Mouse (Mus musculus) midbrain, embryonic 15.5 days (tissue): ENCODE measurements around the gene Gcnt4. TPM values are rescaled to one million over a fixed set of nuclear protein-coding genes. Genes with fewer than 3 reads are reported as not detected.
"Not testable (repeated sequence)": the region's sequence is repeated elsewhere in the genome, so short reads cannot be mapped to it uniquely, and the experiment has no call there.

ENCODE experiments used
- ATAC-seq: fragments of 200-750 bp; cut with Nextera tagmentation; replicated peaks from 2 replicates; pipeline ENCODE4 v1.8.0; 2017; ENCODE audit warnings: moderate TSS enrichment
- H3K27ac ChIP-seq: fragments of 300-500 bp; sonication (generic); 2 replicates; pipeline ENCODE4 v1.5.1; 2015; ENCODE audit warnings: mild to moderate bottlenecking, inconsistent platforms
- H3K27me3 ChIP-seq: fragments of 300-500 bp; sonication (generic); replicated peaks from 2 replicates; pipeline ENCODE4 v1.6.1; 2015; ENCODE audit warnings: inconsistent platforms
- H3K36me3 ChIP-seq: fragments of 300-500 bp; sonication (generic); replicated peaks from 2 replicates; pipeline ENCODE4 v1.6.1; 2015; ENCODE audit warnings: inconsistent platforms
- H3K4me1 ChIP-seq: fragments of 300-500 bp; sonication (generic); 2 replicates; pipeline ENCODE4 v1.6.1; 2015; ENCODE audit warnings: inconsistent platforms
- H3K4me2 ChIP-seq: fragments of 300-500 bp; sonication (generic); 2 replicates; pipeline ENCODE4 v1.6.1; 2015; ENCODE audit warnings: inconsistent platforms, mild to moderate bottlenecking, moderate library complexity
- H3K4me3 ChIP-seq: fragments of 300-500 bp; sonication (generic); 2 replicates; pipeline ENCODE4 v1.5.1; 2015; ENCODE audit warnings: mild to moderate bottlenecking, inconsistent platforms
- H3K9ac ChIP-seq: fragments of 300-500 bp; sonication (generic); 2 replicates; pipeline ENCODE4 v1.6.1; 2015; ENCODE audit warnings: mild to moderate bottlenecking, inconsistent platforms
- H3K9me3 ChIP-seq: fragments of 300-500 bp; sonication (generic); 2 replicates; pipeline ENCODE4 v1.6.1; 2016; ENCODE audit warnings: inconsistent platforms
- WGBS: fragments of 180-500 bp; shearing (Covaris S2); methylation state at CpG from one replicate; pipeline ENCODE4 v1.1.7; 2015; ENCODE audit warnings: mixed read lengths; 5-methylcytosine and 5-hydroxymethylcytosine counted together
- polyA plus RNA-seq: library from polyadenylated mRNA; unstranded; fragments of >200 nt; fragmentation: Nextera tagmentation; extraction: Ambion mirVana; gene quantifications from 2 replicates; pipeline ENCODE4 v1.2.1, GENCODE M21; 2015

Gcnt4 gene
- polyA plus RNA-seq = 0.08 and 0.14 TPM in 2 replicates

DNA sequence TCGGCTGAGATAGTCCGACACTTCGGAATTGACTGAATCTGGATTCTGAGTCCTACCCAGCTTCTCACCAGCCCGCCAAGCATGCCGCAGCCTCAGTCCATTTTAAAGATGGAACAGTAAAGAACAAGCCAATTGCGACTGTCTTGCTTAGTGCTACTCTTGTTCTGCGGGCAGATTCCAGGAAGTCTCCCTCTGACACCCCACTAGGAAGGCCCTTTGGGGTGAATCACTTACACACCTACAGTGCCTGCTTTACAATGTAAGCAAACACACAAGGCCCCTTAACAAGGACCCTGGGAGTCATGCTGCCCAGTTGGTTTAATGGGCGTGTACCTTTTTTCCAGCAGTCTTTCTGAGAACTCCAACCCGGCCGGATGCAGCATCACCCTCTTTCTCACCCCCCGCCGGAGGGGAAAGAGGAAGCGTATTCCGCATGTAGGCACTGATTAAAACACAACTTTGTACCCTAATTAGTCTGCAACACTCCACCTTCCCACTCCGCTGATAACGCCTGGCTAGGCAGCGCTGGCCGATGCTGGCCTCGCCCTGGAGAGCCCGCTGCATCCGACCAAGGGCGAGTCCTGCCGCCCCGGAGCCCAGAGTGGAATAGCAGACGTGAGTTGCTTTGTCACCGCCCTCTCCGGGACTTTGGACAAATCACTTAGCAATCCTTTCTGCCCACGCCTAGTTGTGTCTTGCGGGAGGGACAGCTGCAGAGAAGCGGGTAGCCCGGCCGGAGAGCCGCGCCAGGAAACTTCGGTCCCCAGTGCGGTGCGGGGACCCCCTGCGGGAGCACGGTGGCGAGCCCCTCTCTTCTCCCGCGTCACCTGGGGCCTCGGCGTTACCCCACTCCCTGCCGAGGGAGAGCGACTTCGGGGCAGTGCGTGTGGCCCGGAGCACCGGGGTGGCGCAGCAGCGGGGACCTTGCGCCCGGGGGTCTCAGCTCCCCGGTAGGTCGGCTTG is at the start of gene Gcnt4:
Gene Gcnt4 (plus strand): TSS at position 691 of the 963 bp plus-strand sequence.
- Histone ChIP-seq H3K27me3 (peaks cover 26% of the 10 kb centered on the region), H3K36me3 (no peaks in the 10 kb centered on the region), H3K27ac (no peak within 1 kb of the TSS), H3K4me1 (peaks cover 14% of the 10 kb centered on the region), H3K9me3 (no peaks in the 10 kb centered on the region), H3K4me3 (peak within 1 kb of the TSS; percentile 56), H3K4me2 (peak within 1 kb of the TSS; percentile 96), H3K9ac (peak within 1 kb of the TSS; percentile 31)
- ATAC-seq = peak; percentile 80
- WGBS = 10% methylated on average over 56 of the region's 56 CpGs

DNA sequence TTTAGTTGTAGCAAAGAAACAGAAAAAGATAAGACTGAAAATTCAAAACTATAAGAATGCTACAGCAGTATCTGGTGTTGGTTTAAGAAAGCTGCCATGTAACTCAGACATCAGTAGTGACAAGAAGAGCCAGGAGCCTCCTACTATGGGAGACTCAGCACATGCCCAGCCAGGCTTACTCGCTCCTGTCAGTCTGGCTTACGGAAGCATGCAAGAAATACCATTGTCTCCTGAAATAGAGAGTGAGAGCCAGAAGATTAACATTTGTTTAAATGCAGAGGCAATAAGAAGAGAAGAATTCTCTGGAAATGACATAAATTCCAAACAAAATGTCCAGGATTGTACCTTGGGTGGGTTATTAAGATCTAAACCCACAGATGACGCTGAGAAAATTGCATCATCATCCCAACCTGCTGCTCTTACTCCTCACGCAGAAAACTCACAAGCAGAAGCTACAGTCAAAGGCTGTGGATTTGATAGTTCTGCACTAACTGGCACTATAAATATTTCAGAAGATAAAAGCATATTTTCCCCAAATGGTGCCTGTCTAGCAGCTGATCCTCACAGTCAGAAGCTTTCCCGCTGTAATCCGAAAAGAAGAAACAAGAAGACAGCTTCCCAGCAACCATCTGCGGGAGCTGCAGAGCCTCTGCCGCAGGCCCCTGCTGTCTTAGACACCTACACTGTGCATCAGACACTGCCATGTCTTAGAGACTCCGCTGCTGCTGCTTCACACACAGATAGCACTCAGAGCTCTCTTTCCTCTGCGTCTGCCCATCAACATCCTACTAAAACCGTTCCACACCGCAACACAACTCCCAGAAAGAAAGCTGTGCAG is 46.0 kb upstream of the Gcnt4 start:
- H3K4me3 ChIP-seq = 0 out of 2 replicates have a peak overlapping the region, but pooled peaks have one; percentile 9
- peaks cover 8% of the 10 kb centered on the region; the same call in 1 of the 2 replicates for H3K4me1 ChIP-seq
- no peaks in the 10 kb centered on the region for H3K27me3 ChIP-seq
- H3K27ac ChIP-seq = peak overlapping the region; percentile 53; the same call in 1 of the 2 replicates
- 36% methylated on average over 12 of the region's 12 CpGs for WGBS
- H3K9ac ChIP-seq = 0 out of 2 replicates have a peak overlapping the region, but pooled peaks have one; percentile 5
- H3K9me3 ChIP-seq = no peaks in the 10 kb centered on the region
- H3K4me2 ChIP-seq = peak overlapping the region; percentile 26
- H3K36me3 ChIP-seq = no peaks in the 10 kb centered on the region
- peak; percentile 82; the same call in 1 of the 2 replicates for ATAC-seq

DNA sequence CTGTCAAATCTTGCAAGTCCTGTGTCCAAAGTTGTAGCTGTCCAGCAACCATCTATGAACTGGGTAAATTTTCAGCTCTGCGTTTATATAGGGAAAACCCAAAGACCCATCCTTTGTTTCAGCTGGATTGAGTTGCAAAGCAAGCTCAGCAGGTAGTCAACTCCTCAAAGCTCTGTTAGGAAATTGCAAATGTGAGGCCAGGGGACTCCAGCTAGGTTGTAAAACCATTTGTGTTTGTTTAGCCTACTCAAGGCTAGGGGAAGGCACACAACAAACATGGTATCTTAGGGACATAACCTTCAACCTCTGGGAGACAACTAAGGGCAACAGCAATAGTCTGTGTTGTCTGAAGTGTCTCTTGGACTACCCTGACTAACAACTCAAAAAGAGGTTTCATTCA is 40.0 kb upstream of the Gcnt4 start:
- Histone ChIP-seq H3K4me1 (no peaks in the 10 kb centered on the region), H3K9me3 (no peaks in the 10 kb centered on the region), H3K4me3 (no peak overlapping the region), H3K27ac (no peak overlapping the region), H3K9ac (no peak overlapping the region), H3K27me3 (no peaks in the 10 kb centered on the region), H3K4me2 (no peak overlapping the region), H3K36me3 (no peaks in the 10 kb centered on the region)
- ATAC-seq = no peak
- WGBS = 26% methylated on average over 1 of the region's 1 CpGs

DNA sequence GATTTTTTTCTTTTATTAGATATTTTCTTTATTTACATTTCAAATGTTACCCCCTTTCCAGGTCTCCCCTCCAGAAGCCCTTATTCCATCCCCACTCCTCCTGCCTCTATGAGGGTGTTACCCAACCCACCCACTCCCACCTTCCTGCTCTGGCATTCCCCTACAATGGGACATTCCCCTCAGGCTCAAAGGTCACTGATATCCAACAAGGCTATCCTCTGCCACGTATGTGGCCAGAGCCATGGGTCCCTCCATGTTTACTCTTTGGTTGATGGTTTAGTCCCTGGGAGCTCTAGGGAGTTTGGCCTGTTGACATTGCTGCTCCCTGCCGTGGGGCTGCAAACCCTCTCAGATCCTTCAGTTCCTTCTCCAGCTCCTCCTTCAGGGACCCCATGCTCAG is 34.5 kb upstream of the Gcnt4 start:
- 61% methylated on average over 2 of the region's 2 CpGs for WGBS
- Histone ChIP-seq H3K4me2 (no peak overlapping the region), H3K4me3 (no peak overlapping the region), H3K4me1 (no peaks in the 10 kb centered on the region), H3K9ac (no peak overlapping the region), H3K27me3 (no peaks in the 10 kb centered on the region), H3K27ac (no peak overlapping the region), H3K9me3 (no peaks in the 10 kb centered on the region), H3K36me3 (no peaks in the 10 kb centered on the region)
- ATAC-seq = no peak

DNA sequence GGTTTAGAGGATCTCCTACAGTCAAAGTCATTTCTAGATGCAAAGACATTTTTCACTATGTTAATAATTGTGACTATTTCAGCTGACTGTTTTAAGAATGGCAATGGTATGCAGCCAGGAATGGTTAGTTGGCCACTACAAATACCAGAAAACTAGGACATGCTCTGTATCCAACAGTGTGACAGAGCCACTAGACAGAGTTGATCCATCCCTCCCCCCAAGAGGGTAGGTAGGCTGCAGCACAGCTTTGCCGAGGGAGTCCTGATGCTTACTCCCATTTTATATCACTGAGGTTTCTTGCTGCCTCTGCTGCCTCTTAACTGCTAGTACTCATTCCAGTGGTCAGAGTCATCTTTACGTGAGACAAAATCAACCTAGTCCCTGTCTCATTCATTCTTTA is 29.3 kb upstream of the Gcnt4 start:
- no peak overlapping the region for H3K27ac ChIP-seq
- no peaks in the 10 kb centered on the region for H3K9me3 ChIP-seq
- H3K9ac ChIP-seq = no peak overlapping the region
- no peak overlapping the region for H3K4me2 ChIP-seq
- H3K36me3 ChIP-seq = no peaks in the 10 kb centered on the region
- no peaks in the 10 kb centered on the region for H3K27me3 ChIP-seq
- ATAC-seq = no peak
- no peaks in the 10 kb centered on the region for H3K4me1 ChIP-seq
- H3K4me3 ChIP-seq = no peak overlapping the region
- 86% methylated on average over 2 of the region's 2 CpGs for WGBS

DNA sequence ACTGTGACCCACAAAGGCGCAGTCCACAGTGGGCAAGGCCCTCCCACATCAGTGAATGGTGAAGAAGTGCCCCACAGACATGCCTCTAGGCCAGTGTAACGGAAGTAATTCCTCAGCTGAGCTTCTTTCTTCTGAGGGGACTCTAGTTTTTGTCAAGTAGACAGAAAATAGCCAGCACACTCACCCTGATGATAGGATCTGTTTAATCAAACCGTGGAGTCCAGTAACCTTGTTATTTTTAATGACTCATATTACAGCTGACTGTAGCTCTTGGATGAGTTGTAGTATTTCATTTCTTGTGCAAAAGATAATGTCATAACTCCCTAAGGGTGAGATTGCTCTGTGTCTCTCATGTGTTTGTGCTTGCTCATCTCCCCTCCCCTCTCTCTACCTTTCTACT is 17.8 kb upstream of the Gcnt4 start:
- Histone ChIP-seq H3K27ac (no peak overlapping the region), H3K9me3 (no peaks in the 10 kb centered on the region), H3K4me2 (no peak overlapping the region), H3K36me3 (no peaks in the 10 kb centered on the region), H3K4me1 (no peaks in the 10 kb centered on the region), H3K9ac (no peak overlapping the region), H3K27me3 (no peaks in the 10 kb centered on the region), H3K4me3 (no peak overlapping the region)
- no peak for ATAC-seq
- WGBS = 72% methylated on average over 3 of the region's 3 CpGs

DNA sequence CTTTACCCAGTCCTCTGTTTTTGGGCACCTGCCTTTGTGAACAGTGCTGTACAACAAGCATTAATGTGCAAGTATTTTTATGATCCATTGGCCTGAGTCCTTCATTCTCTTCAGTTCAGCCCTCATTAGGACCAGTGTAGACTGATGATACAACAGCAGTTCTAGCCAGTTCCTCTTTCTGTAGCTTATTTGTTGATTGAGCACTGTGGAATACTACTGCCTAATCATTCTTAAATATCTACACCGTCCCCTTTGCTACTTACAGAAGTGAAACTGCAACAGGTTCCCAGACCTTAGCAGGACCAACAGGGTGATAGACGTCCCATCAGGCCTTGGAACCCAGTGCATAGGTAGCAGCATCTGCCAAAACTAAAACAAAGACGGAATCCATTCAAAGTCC is 13.3 kb upstream of the Gcnt4 start:
- Histone ChIP-seq H3K4me3 (no peak overlapping the region), H3K27me3 (no peaks in the 10 kb centered on the region), H3K36me3 (no peaks in the 10 kb centered on the region), H3K9ac (no peak overlapping the region), H3K4me1 (no peaks in the 10 kb centered on the region), H3K27ac (no peak overlapping the region), H3K4me2 (no peak overlapping the region), H3K9me3 (no peaks in the 10 kb centered on the region)
- no peak for ATAC-seq
- WGBS = 92% methylated on average over 3 of the region's 3 CpGs

DNA sequence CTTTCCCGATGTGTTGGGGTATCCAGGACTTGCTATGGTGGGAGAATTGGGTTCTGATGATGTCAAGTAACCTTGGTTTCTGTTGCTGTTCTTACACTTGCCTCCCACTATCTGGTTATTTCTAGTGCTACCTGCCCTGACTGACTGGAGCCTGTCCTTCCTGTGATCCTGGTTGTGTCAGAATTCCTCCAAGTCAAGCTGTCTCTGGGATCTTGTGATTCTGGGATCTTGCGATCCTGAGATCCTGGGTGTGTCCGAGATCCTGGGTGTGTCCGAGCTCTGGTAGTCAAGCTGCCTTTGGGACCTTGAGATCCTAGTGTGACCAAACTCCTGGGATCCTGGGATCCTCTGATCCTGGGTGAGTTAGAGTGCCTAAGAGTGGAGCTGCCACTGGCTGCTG is 1.4 kb upstream of the Gcnt4 start:
- 94% methylated on average over 4 of the region's 4 CpGs for WGBS
- peaks cover 26% of the 10 kb centered on the region for H3K27me3 ChIP-seq
- H3K27ac ChIP-seq = not testable (repeated sequence)

DNA sequence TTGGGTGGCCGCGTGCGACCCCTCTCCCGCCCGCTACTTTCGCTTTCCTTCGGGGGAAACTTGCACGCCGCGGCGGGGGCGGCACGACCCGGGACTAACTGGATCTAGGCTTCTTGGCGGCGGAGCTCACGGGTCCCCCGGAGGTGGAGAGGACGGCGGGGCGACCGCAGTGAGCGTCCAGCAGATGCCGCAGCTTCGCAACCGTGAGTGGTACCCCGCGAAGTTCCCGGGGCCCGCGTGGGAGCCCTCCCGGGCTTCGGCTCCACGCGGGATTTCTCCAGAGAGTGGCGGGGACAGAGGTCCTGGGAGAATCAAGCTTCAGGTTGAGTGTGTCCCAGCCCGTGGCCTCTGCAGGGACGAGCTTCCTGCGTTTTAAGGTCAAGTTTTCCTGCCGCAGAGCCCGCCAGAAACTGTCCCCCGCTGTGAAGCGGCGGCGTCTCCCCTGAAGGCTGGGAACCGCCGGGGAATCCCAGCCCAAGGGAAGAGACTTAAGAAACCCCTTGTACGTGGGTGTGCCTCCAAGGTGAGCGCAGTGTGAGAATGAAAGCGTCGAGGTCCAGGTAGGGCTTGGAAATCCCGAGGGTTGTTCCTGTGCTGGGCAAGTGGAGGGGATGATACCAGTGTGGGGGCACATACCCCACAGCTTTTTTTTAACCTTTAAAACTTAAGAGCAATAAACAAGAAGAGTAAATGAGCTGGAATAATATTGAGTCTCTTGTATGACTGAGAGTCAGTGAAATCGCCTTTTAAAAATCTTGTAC is 676 bp downstream of the Gcnt4 start:
- H3K27me3 ChIP-seq = peaks cover 26% of the 10 kb centered on the region
- no peak overlapping the region for H3K27ac ChIP-seq
- no peaks in the 10 kb centered on the region for H3K9me3 ChIP-seq
- H3K36me3 ChIP-seq = no peaks in the 10 kb centered on the region
- under 1% methylated on average over 52 of the region's 53 CpGs for WGBS
- peak overlapping the region; percentile 56 for H3K4me3 ChIP-seq
- peak; percentile 74 for ATAC-seq
- peak overlapping the region; percentile 31 for H3K9ac ChIP-seq
- peak overlapping the region; percentile 96 for H3K4me2 ChIP-seq
- H3K4me1 ChIP-seq = peaks cover 14% of the 10 kb centered on the region

More for the DNA sequence above, 1.4 kb upstream of the Gcnt4 start:
- ATAC-seq, H3K4me3 ChIP-seq, H3K9me3 ChIP-seq, H3K4me2 ChIP-seq, H3K9ac ChIP-seq, H3K36me3 ChIP-seq: not testable (repeated sequence)
- H3K4me1 ChIP-seq = peaks cover 14% of the 10 kb centered on the region

DNA sequence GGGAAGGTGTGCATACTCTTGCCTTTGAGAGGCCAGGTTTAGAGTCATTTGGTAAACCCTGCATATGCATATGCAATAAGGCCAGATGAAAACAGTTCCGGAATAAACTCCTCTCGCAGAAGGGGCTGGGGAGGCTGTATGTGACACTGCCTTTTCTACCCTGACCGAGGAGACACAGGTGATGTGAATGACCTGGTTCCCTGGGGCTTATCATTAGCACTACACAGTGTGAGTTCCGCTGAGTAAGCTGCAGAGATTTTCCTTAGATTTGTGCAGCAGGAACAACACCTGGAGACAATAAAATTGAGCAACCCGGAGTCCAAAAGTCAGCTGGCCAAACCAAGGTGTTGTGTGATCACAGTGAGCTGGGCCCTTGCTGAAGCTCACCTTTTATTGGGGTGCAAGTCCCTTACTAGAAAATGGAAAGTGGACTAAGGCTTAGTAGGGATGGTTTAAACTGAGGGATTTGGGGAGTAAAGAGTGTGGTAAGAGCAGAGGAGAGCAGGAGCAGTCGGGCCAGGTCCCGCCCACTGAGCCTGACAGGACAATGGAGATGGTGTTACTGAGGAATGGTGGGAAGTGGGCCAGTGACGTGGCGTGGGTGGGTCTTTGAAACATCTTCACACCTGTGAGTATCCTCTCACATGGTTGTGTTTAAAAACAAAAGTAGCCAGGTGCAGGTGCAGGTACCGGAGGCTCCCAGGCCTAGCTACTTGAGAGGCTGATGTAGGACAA is 1.7 kb downstream of the Gcnt4 start:
- Histone ChIP-seq H3K4me2 (no peak overlapping the region; the same call in 1 of the 2 replicates), H3K4me1 (peaks cover 14% of the 10 kb centered on the region), H3K4me3 (no peak overlapping the region), H3K9me3 (no peaks in the 10 kb centered on the region), H3K9ac (no peak overlapping the region), H3K36me3 (no peaks in the 10 kb centered on the region), H3K27me3 (peaks cover 26% of the 10 kb centered on the region), H3K27ac (no peak overlapping the region)
- ATAC-seq = no peak
- WGBS = 41% methylated on average over 10 of the region's 10 CpGs

DNA sequence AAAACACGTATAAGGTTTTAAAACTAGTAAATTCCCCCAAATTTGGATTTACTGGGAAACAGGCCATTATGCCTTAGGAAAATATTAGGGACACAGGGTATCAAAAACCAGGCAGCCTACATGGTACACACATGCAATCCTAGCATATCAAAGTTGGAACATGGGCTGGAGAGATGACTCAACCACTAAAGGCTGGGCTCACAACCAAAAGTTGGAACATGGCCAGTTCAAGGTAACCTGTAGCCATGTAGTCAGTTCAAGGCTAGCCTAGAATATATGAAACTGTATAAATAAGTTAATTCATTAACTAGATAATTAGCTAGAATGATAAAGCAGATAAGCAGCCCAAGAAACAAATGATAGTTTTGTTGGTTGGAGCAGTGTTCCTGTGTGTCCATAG is 3.3 kb downstream of the Gcnt4 start:
- Histone ChIP-seq H3K27ac (no peak overlapping the region), H3K4me1 (peaks cover 14% of the 10 kb centered on the region), H3K4me3 (no peak overlapping the region), H3K9me3 (no peaks in the 10 kb centered on the region), H3K36me3 (no peaks in the 10 kb centered on the region), H3K9ac (no peak overlapping the region), H3K27me3 (peaks cover 26% of the 10 kb centered on the region), H3K4me2 (no peak overlapping the region)
- ATAC-seq = no peak
- 96% methylated on average over 1 of the region's 1 CpGs for WGBS
